Mouse (Mus musculus): ENCODE measurements at regions not wholly inside any gene's neighbourhood (a gene's known extent, or its start where the extent isn't known, plus 50 kb on each side); places are given as distances from the start of the nearest gene placed in this dataset.
"Not testable (repeated sequence)": the region's sequence is repeated elsewhere in the genome, so short reads cannot be mapped to it uniquely, and the experiment has no call there.

DNA sequence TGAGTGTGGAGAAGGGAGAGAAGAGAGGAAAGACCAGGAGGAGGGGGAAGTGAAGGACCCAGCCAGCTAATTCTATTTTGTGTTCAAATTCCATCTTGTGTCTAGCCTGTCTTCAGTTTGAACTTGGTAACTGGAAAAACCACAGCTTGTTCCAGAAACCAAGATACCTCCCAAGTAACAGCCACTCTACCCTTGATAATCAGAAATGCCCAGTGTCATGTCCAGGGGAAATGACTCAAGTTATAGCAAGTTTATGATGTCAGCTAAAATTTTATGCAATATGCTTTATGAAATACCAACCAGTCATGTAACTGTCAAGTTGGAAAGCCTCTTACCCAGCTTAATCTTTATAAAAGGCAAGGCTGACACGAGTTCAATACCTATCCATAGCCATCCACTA lies 137.4 kb upstream of the Thpo start:
- Histone ChIP-seq H3K9ac (ENCODE audit: low read depth, low read length) (no peak overlapping the region), H3K4me1 (ENCODE audit: control insufficient read depth, insufficient read depth, low read depth, low read length) (no peaks in the 10 kb centered on the region), H3K27ac (ENCODE audit: low read depth, low read length) (no peak overlapping the region), H3K36me3 (ENCODE audit: control insufficient read depth, insufficient read depth, low read length) (no peaks in the 10 kb centered on the region), H3K27me3 (replicated peaks; ENCODE audit: control insufficient read depth, insufficient read depth, low read length) (no peaks in the 10 kb centered on the region), H3K4me3 (ENCODE audit: low read length) (no peak overlapping the region), H3K9me3 (ENCODE audit: control insufficient read depth, low read length) (no peaks in the 10 kb centered on the region), H3K4me2 (ENCODE audit: low read length) (no peak overlapping the region)
- ATAC-seq: no peak
- 54% methylated on average over 1 of the region's 1 CpGs for WGBS

DNA sequence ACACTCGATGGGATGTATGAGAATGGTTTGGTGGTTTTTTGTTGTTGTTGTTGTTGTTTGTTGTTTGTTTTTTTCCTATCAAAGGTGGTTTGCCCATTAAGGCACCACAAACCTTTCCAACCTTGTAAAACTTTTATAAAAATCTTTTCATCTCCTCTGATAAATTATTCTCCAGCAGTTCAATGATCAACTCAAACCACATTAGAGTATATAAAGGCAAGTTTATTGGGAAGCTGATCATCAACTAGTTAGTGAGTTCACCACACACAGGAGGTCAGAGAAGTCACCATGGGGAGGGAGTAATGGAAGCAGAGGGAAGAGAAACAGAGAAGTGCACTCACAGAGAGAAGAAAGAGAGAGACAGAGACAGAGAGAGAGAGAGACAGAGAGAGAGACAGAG lies 132.5 kb upstream of the Thpo start:
- H3K4me1 ChIP-seq (ENCODE audit: control insufficient read depth, insufficient read depth, low read depth, low read length): no peaks in the 10 kb centered on the region
- no peak for ATAC-seq
- no peak overlapping the region for H3K4me3 ChIP-seq (ENCODE audit: low read length)
- H3K4me2 ChIP-seq (ENCODE audit: low read length): no peak overlapping the region
- no peaks in the 10 kb centered on the region for H3K36me3 ChIP-seq (ENCODE audit: control insufficient read depth, insufficient read depth, low read length)
- 92% methylated on average over 1 of the region's 1 CpGs for WGBS
- no peak overlapping the region for H3K9ac ChIP-seq (ENCODE audit: low read depth, low read length)
- no peaks in the 10 kb centered on the region for H3K27me3 ChIP-seq (replicated peaks; ENCODE audit: control insufficient read depth, insufficient read depth, low read length)
- H3K9me3 ChIP-seq (ENCODE audit: control insufficient read depth, low read length): no peaks in the 10 kb centered on the region
- no peak overlapping the region for H3K27ac ChIP-seq (ENCODE audit: low read depth, low read length)

GRCm38 (mm10) chr16:20861256-20861655 lies 126.9 kb upstream of the Thpo start:
- no peaks in the 10 kb centered on the region for H3K27me3 ChIP-seq (replicated peaks; ENCODE audit: control insufficient read depth, insufficient read depth, low read length)
- 94% methylated on average over 4 of the region's 4 CpGs for WGBS
- no peak overlapping the region for H3K27ac ChIP-seq (ENCODE audit: low read depth, low read length)
- H3K4me2 ChIP-seq (ENCODE audit: low read length): no peak overlapping the region
- ATAC-seq: no peak
- no peak overlapping the region for H3K9ac ChIP-seq (ENCODE audit: low read depth, low read length)
- H3K36me3 ChIP-seq (ENCODE audit: control insufficient read depth, insufficient read depth, low read length): no peaks in the 10 kb centered on the region
- no peaks in the 10 kb centered on the region for H3K9me3 ChIP-seq (ENCODE audit: control insufficient read depth, low read length)
- no peak overlapping the region for H3K4me3 ChIP-seq (ENCODE audit: low read length)
- H3K4me1 ChIP-seq (ENCODE audit: control insufficient read depth, insufficient read depth, low read depth, low read length): no peaks in the 10 kb centered on the region

DNA sequence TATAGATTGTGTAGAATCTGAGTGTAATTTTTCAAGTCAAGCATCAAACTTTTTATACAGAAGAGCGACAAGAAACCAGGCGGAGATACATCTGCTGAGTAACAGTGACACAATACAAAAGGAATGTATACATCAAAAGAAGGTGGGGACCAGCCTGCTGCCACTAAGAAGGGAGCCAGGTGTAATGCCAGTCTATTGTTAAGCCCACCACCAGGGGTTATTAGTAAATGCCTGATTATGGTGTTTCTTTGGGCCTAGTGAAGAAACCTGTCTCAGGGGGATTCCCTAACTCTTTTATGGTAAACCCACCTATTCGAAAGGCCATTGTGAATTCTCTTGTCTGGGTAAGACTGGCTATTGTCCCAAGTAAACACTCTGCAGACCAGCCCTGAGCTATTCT lies 126.3 kb upstream of the Thpo start:
- ATAC-seq; H3K4me1 ChIP-seq (ENCODE audit: control insufficient read depth, insufficient read depth, low read depth, low read length); H3K27ac ChIP-seq (ENCODE audit: low read depth, low read length); H3K4me3 ChIP-seq (ENCODE audit: low read length); H3K9me3 ChIP-seq (ENCODE audit: control insufficient read depth, low read length); H3K4me2 ChIP-seq (ENCODE audit: low read length); H3K27me3 ChIP-seq (replicated peaks; ENCODE audit: control insufficient read depth, insufficient read depth, low read length); H3K36me3 ChIP-seq (ENCODE audit: control insufficient read depth, insufficient read depth, low read length); H3K9ac ChIP-seq (ENCODE audit: low read depth, low read length): not testable (repeated sequence)
- WGBS: 84% methylated on average over 3 of the region's 3 CpGs

- Histone ChIP-seq H3K27me3 (replicated peaks; ENCODE audit: control insufficient read depth, insufficient read depth, low read length) (no peaks in the 10 kb centered on the region), H3K9me3 (ENCODE audit: control insufficient read depth, low read length) (no peaks in the 10 kb centered on the region), H3K4me3 (ENCODE audit: low read length) (no peak overlapping the region), H3K27ac (ENCODE audit: low read depth, low read length) (no peak overlapping the region), H3K4me2 (ENCODE audit: low read length) (no peak overlapping the region), H3K9ac (ENCODE audit: low read depth, low read length) (no peak overlapping the region), H3K36me3 (ENCODE audit: control insufficient read depth, insufficient read depth, low read length) (no peaks in the 10 kb centered on the region), H3K4me1 (ENCODE audit: control insufficient read depth, insufficient read depth, low read depth, low read length) (no peaks in the 10 kb centered on the region)
- no peak for ATAC-seq
- WGBS: 85% methylated on average over 1 of the region's 1 CpGs
Measured at GRCm38 (mm10) chr16:20854696-20855213, 120.4 kb upstream of the Thpo start.

- Histone ChIP-seq H3K9me3 (ENCODE audit: control insufficient read depth, low read length) (no peaks in the 10 kb centered on the region), H3K4me2 (ENCODE audit: low read length) (no peak overlapping the region), H3K4me3 (ENCODE audit: low read length) (no peak overlapping the region), H3K36me3 (ENCODE audit: control insufficient read depth, insufficient read depth, low read length) (no peaks in the 10 kb centered on the region), H3K27me3 (replicated peaks; ENCODE audit: control insufficient read depth, insufficient read depth, low read length) (no peaks in the 10 kb centered on the region), H3K27ac (ENCODE audit: low read depth, low read length) (no peak overlapping the region), H3K4me1 (ENCODE audit: control insufficient read depth, insufficient read depth, low read depth, low read length) (no peaks in the 10 kb centered on the region), H3K9ac (ENCODE audit: low read depth, low read length) (no peak overlapping the region)
- WGBS: 33% methylated on average over 2 of the region's 2 CpGs
- ATAC-seq: no peak
Measured at GRCm38 (mm10) chr16:20838151-20838550, 103.8 kb upstream of the Thpo start.

DNA sequence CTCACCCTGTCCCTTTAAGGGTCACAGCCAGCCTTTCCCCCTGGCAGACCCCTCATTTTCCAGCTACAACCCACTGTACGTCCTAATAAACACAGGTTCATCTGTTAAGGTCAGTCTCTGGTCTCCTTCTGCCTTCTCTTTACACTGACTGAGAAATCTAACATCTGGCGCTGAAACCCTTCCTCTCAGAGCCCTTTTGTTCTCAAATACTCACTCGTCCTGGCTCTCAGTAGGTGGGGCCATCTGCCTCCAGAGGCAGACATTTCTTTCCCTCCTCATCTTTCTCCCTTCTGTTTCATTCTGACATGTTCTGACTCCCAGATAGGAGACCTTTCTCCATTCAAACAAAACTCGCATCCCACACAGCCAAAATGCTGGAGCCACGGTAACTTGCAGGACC lies 102.6 kb upstream of the Thpo start:
- H3K4me1 ChIP-seq (ENCODE audit: control insufficient read depth, insufficient read depth, low read depth, low read length): no peaks in the 10 kb centered on the region
- no peak overlapping the region for H3K9ac ChIP-seq (ENCODE audit: low read depth, low read length)
- H3K36me3 ChIP-seq (ENCODE audit: control insufficient read depth, insufficient read depth, low read length): no peaks in the 10 kb centered on the region
- ATAC-seq: no peak
- no peak overlapping the region for H3K27ac ChIP-seq (ENCODE audit: low read depth, low read length)
- H3K9me3 ChIP-seq (ENCODE audit: control insufficient read depth, low read length): no peaks in the 10 kb centered on the region
- 20% methylated on average over 5 of the region's 5 CpGs for WGBS
- H3K4me2 ChIP-seq (ENCODE audit: low read length): no peak overlapping the region
- no peaks in the 10 kb centered on the region for H3K27me3 ChIP-seq (replicated peaks; ENCODE audit: control insufficient read depth, insufficient read depth, low read length)
- H3K4me3 ChIP-seq (ENCODE audit: low read length): no peak overlapping the region

DNA sequence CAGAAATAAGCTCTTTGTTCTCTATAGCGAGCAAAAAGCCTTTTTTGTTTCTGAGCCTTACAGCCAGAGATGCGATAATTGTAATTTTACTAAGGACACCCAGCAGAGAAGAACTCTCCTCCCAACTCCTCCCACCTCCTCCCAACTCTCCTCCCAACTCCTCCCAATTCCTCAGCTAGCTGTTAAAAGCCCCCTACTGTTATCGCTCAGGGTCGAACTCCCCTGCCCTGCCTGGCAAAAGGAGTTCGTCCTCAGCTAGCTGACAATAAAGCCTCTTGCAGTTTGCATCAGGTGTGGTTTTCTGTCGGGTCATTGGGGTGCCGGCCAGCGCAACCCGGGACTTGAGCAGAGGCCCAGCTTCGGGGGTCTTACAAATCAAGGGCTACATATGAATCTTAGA lies 99.5 kb upstream of the Thpo start:
- ATAC-seq; H3K36me3 ChIP-seq (ENCODE audit: control insufficient read depth, insufficient read depth, low read length); H3K9ac ChIP-seq (ENCODE audit: low read depth, low read length); H3K4me2 ChIP-seq (ENCODE audit: low read length); H3K9me3 ChIP-seq (ENCODE audit: control insufficient read depth, low read length); H3K4me1 ChIP-seq (ENCODE audit: control insufficient read depth, insufficient read depth, low read depth, low read length); H3K27me3 ChIP-seq (replicated peaks; ENCODE audit: control insufficient read depth, insufficient read depth, low read length); H3K27ac ChIP-seq (ENCODE audit: low read depth, low read length); H3K4me3 ChIP-seq (ENCODE audit: low read length): not testable (repeated sequence)
- 78% methylated on average over 10 of the region's 10 CpGs for WGBS

DNA sequence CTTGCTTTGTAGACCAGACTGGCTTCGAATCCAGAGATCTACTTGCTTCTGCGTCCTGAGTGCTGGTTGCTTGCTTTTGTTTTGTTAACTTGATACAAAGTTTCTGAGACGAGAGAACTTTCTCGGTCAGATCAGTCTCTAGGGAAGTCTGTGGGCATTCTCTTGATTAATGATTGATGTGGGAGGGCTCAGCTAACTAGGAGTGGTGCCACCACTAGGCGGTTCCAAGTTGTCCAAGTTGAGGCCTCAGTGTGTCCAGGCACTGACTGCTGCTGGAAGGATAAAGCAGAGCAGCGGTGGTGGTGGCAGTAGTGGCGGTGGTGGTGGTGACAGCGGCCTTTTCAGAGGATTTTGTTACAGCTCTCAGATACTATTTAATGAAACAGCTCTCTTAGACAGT lies 99.0 kb upstream of the Thpo start:
- Histone ChIP-seq H3K9ac (ENCODE audit: low read depth, low read length) (no peak overlapping the region), H3K27ac (ENCODE audit: low read depth, low read length) (no peak overlapping the region), H3K4me2 (ENCODE audit: low read length) (no peak overlapping the region), H3K27me3 (replicated peaks; ENCODE audit: control insufficient read depth, insufficient read depth, low read length) (no peaks in the 10 kb centered on the region), H3K4me3 (ENCODE audit: low read length) (no peak overlapping the region), H3K9me3 (ENCODE audit: control insufficient read depth, low read length) (no peaks in the 10 kb centered on the region), H3K36me3 (ENCODE audit: control insufficient read depth, insufficient read depth, low read length) (no peaks in the 10 kb centered on the region), H3K4me1 (ENCODE audit: control insufficient read depth, insufficient read depth, low read depth, low read length) (no peaks in the 10 kb centered on the region)
- 83% methylated on average over 8 of the region's 8 CpGs for WGBS
- ATAC-seq: no peak

Measured in hindbrain, embryonic 16.5 days (tissue).